Mouse (Mus musculus) heart, embryonic 11.5 days (tissue): ENCODE results near the gene Tank. TPM values are rescaled to one million over a fixed set of nuclear protein-coding genes. Genes with fewer than 3 reads are reported as not detected.

Experiments used
- ATAC-seq: fragments of 200-750 bp; cut with Nextera tagmentation; replicated peaks from 2 replicates; pipeline ENCODE4 v1.8.0; 2017; ENCODE audit warnings: moderate library complexity; ENCODE audit not compliant: insufficient number of reproducible peaks, low FRiP score, low TSS enrichment
- H3K27ac ChIP-seq: fragments of 300-500 bp; sonication (generic); 2 replicates; pipeline ENCODE4 v1.5.1; 2014; ENCODE audit warnings: mild to moderate bottlenecking, low read depth, low read length
- H3K27me3 ChIP-seq: fragments of 300-500 bp; sonication (generic); 2 replicates; pipeline ENCODE4 v1.6.1; 2014; ENCODE audit warnings: mild to moderate bottlenecking, low read length, mixed read lengths; ENCODE audit not compliant: control insufficient read depth, insufficient read depth
- H3K36me3 ChIP-seq: fragments of 300-500 bp; sonication (generic); 2 replicates; pipeline ENCODE4 v1.6.1; 2014; ENCODE audit warnings: mild to moderate bottlenecking, low read length, moderate library complexity, mixed read lengths; ENCODE audit not compliant: control insufficient read depth, insufficient read depth
- H3K4me1 ChIP-seq: fragments of 300-500 bp; sonication (generic); 2 replicates; pipeline ENCODE4 v1.6.1; 2014; ENCODE audit warnings: low read length; ENCODE audit not compliant: control insufficient read depth, insufficient read depth
- H3K4me2 ChIP-seq: fragments of 300-500 bp; sonication (generic); 2 replicates; pipeline ENCODE4 v1.6.1; 2014; ENCODE audit warnings: mild to moderate bottlenecking, moderate library complexity
- H3K4me3 ChIP-seq: fragments of 300-500 bp; sonication (generic); 2 replicates; pipeline ENCODE4 v1.5.1; 2014; ENCODE audit warnings: low read depth, low read length
- H3K9ac ChIP-seq: fragments of 300-500 bp; sonication (generic); 2 replicates; pipeline ENCODE4 v1.6.1; 2014; ENCODE audit warnings: mild to moderate bottlenecking, low read depth, low read length, moderate library complexity
- H3K9me3 ChIP-seq: fragments of 300-500 bp; sonication (generic); replicated peaks from 2 replicates; pipeline ENCODE4 v1.6.1; 2016; ENCODE audit warnings: low read length; ENCODE audit not compliant: control insufficient read depth
- WGBS: fragments of 180-500 bp; shearing (Covaris S2); extraction: QIAGEN DNeasy Blood & Tissue Kit; methylation state at CpG from one replicate; pipeline ENCODE4 v1.1.7; 2014; ENCODE audit not compliant: insufficient replicate concordance; 5-methylcytosine and 5-hydroxymethylcytosine counted together
- polyA plus RNA-seq: library from polyadenylated mRNA; unstranded; fragments of >200 nt; fragmentation: Nextera tagmentation; extraction: Ambion mirVana; gene quantifications from 2 replicates; pipeline ENCODE4 v1.2.1, GENCODE M21; 2014

Gene Tank
- polyA plus RNA-seq, 1 experiment from 2014 or later = 27.3 TPM

DNA sequence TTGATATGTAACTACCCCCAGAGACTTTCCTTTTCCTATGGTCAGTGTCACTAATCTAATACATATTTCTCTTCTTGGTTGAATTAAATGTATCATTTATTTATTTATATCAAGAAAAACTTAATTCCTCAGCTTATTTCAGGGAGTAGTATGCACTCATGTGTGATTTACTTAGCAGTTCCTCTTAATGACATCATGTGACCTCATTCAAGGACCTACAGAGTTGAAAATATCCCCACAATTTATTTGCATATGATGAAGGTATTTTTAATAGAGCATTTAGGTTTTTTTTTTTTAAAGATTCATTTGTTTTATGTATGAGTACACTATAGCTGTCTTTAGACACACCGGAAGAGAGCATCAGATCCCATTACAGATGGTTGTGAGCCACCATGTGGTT is 28.6 kb downstream of the Tank start:
- H3K4me2 ChIP-seq = no peak overlapping the region
- H3K27ac ChIP-seq = no peak overlapping the region
- no peaks in the 10 kb centered on the region for H3K4me1 ChIP-seq
- H3K27me3 ChIP-seq = no peaks in the 10 kb centered on the region
- H3K9me3 ChIP-seq = no peaks in the 10 kb centered on the region
- ATAC-seq = no peak
- no peak overlapping the region for H3K9ac ChIP-seq
- no peaks in the 10 kb centered on the region for H3K36me3 ChIP-seq
- no peak overlapping the region for H3K4me3 ChIP-seq
- WGBS = 95% methylated on average over 1 of the region's 1 CpGs

DNA sequence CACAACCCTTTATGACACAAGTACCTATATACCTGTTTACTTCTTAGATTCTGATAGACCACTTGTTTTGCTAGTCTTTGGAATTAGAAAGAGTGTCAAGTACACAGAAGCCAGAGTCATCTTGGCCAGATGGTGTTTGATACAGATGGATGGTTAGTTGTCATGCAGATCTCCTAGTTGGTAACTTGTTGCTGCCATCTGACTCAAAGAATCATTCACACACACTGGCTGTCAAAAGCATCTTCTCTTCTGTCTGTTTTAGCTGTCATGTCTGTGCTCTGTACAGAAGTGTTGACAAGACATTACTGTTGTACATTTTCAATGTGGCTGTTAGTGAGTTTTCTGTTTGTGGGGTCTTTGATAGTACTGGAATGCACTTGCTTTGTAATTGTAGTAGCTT is 45.6 kb downstream of the Tank start:
- no peaks in the 10 kb centered on the region for H3K9me3 ChIP-seq
- ATAC-seq = no peak
- no peak overlapping the region for H3K4me2 ChIP-seq
- peaks cover 14% of the 10 kb centered on the region for H3K36me3 ChIP-seq
- no peak overlapping the region for H3K4me3 ChIP-seq
- H3K27me3 ChIP-seq = no peaks in the 10 kb centered on the region
- no peak overlapping the region for H3K9ac ChIP-seq
- no peak overlapping the region for H3K27ac ChIP-seq
- no peaks in the 10 kb centered on the region for H3K4me1 ChIP-seq

DNA sequence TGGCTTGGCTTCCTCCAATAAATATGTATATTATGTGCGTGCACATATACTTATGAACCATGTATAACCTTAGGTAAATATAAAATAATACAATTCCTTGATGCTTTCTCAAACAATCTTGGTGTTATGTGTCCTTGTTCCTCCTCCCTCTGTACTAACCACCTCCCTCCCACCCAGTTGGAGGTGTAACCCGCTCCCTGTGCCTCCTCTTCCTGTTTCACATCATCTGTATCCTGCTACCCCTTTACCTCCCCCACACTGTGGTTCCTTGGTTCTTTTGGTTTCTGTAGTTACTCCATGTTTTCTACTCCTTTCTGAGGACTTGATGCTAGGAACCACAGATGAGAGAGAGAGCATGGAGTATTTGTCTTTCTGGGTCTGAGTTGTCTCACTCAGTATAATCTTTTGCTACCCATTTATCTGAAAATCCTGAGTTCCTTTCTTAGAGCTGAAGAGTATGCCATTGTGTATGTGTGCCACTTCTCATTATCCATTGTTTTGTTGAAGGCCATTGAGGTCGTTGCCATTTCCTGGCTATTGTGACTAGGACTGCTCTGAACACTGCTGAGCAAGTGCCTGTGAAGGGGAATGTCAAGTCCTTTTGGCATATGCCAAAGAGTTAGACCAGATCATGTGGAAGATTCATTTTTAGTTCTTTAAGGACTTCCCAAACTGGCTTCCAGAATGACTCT is 52.6 kb downstream of the Tank start:
- H3K9me3 ChIP-seq = no peaks in the 10 kb centered on the region
- H3K4me2 ChIP-seq = no peak overlapping the region
- no peak overlapping the region for H3K4me3 ChIP-seq
- no peaks in the 10 kb centered on the region for H3K27me3 ChIP-seq
- H3K36me3 ChIP-seq = peaks cover 3% of the 10 kb centered on the region
- ATAC-seq = no peak
- H3K9ac ChIP-seq = no peak overlapping the region
- H3K4me1 ChIP-seq = no peaks in the 10 kb centered on the region
- no peak overlapping the region for H3K27ac ChIP-seq
- 85% methylated on average over 3 of the region's 3 CpGs for WGBS

DNA sequence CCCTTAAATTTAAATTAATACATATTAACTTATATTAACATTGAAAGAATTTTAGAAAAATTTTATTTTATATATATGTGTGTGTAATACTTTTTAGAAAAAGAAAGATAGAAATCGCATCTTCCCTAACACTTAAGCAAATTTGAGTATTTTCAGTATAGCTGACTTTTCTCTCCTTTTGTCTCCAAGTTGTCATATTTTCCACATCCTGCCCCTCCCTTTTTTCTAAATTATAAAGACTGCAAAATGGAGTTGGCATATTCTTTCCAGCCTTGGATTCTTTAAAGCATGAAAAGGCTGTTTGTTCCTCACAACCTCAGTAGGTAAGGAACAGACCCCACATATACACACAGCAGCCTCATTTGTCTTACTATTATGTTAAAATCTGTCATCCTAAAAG is 56.7 kb downstream of the Tank start:
- Histone ChIP-seq H3K9me3 (no peaks in the 10 kb centered on the region), H3K27me3 (no peaks in the 10 kb centered on the region), H3K27ac (no peak overlapping the region), H3K4me3 (no peak overlapping the region), H3K4me1 (no peaks in the 10 kb centered on the region), H3K4me2 (no peak overlapping the region), H3K9ac (no peak overlapping the region), H3K36me3 (no peaks in the 10 kb centered on the region)
- ATAC-seq = no peak
- 90% methylated on average over 1 of the region's 1 CpGs for WGBS

DNA sequence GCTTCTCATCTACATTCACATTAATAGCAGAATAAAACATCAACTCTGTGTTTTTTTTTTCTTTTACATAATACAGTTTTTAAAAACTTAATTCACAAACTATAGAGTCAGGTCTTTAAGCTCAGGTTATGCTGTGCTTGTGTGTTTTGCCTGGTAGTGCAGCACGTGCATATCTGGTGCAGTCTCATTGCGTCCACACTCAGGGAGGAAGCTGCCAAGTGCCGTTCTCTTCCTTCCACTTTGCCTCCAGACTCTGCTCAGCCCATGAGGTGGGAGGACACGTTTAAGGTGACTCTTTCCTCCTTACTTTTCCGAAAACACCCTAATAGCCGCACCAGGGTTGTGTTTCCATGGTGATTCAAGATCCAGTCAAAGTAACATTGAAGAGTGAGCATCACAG is 59.8 kb downstream of the Tank start:
- Histone ChIP-seq H3K4me3 (no peak overlapping the region), H3K27me3 (no peaks in the 10 kb centered on the region), H3K4me2 (no peak overlapping the region), H3K9ac (no peak overlapping the region), H3K4me1 (no peaks in the 10 kb centered on the region), H3K9me3 (no peaks in the 10 kb centered on the region), H3K36me3 (no peaks in the 10 kb centered on the region), H3K27ac (no peak overlapping the region)
- no peak for ATAC-seq
- 70% methylated on average over 6 of the region's 6 CpGs for WGBS

DNA sequence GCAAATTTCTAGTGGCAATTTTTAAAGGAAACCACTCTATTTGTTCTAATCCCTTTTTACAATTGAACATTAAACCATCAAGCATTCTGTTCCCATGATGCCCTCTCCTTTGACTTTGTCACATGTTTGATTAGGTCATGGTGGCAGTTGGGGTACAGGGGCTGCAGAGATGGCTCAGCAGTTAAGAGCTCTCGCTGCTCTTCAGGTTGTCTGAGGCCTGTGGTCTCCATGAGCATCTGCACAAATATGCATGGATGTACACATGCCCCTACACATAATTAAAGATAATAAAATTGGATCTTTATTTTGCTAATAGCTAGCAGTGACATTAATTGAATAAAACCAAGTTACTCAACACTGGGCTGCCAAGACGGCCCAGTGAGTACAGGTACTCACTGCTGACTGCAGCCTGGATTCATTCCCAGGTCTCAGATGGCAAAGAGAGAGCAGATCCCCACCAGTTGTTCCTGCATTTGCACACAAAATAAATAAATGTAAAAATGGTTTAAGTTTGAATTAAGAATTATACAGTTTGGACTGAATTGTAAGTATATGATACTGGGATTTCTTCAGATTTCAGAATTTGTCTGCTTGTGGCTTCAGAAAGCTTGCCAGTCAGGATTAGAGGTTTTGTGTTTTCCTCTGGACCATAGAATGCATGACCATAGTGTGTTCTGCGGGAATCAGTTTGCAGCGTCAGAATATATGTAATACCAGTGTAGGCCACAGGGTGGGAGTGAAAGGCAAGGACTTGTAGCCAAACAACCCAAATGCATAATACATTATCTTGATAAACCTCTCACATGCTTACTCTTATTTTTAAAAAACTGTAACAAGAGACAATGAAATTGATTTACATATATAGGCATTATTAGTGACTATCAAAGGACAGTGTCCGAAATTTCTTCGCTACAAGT is 64.3 kb downstream of the Tank start:
- H3K27me3 ChIP-seq = no peaks in the 10 kb centered on the region
- H3K4me1 ChIP-seq = no peaks in the 10 kb centered on the region
- H3K4me2 ChIP-seq = no peak overlapping the region
- no peak overlapping the region for H3K27ac ChIP-seq
- 55% methylated on average over 6 of the region's 6 CpGs for WGBS
- H3K36me3 ChIP-seq = no peaks in the 10 kb centered on the region
- no peak for ATAC-seq
- H3K9me3 ChIP-seq = no peaks in the 10 kb centered on the region
- H3K9ac ChIP-seq = no peak overlapping the region
- H3K4me3 ChIP-seq = no peak overlapping the region

DNA sequence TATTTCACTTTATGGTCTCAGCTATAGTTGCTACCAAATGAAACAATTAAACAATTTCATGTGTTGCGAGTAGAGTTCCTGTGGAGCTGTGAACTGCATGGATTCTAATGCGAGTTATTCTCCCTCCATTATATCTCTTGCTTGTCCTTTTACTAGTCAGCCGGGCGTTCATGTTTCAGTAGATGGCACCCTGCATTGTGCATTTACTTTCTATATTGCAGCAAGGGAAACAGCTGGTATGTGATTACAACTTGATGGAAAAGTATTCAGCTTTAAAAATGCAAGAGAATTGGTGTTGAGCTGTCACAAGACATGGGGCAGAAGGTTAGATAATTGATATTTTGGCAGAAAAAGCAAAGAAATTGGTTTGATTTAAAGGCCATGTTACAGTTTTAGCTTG is 72.8 kb downstream of the Tank start:
- Histone ChIP-seq H3K4me1 (no peaks in the 10 kb centered on the region), H3K4me3 (no peak overlapping the region), H3K9me3 (no peaks in the 10 kb centered on the region), H3K27ac (no peak overlapping the region), H3K4me2 (no peak overlapping the region), H3K27me3 (no peaks in the 10 kb centered on the region), H3K36me3 (no peaks in the 10 kb centered on the region), H3K9ac (no peak overlapping the region)
- no peak for ATAC-seq
- WGBS = 84% methylated on average over 4 of the region's 4 CpGs

DNA sequence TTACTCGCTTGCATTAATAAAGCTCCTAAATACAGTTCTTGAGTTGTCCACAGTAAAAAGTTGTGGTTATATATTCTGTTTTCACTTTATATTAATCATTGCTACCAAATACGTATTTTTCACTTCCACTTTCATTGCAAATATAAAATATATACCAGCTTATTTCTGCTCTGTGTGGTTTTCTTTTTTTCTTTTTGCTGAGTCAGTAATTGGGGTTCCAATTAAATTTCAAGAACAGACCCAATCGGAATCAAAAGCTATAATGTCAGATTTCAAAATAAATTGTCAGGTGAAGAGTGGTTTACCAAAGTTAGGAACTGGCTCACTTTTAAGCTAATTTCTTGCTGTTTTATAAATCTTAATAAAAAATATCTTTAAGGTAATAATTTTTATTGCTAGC is 73.3 kb downstream of the Tank start:
- H3K27me3 ChIP-seq = no peaks in the 10 kb centered on the region
- H3K9ac ChIP-seq = no peak overlapping the region
- no peaks in the 10 kb centered on the region for H3K9me3 ChIP-seq
- H3K27ac ChIP-seq = no peak overlapping the region
- no peaks in the 10 kb centered on the region for H3K36me3 ChIP-seq
- H3K4me2 ChIP-seq = no peak overlapping the region
- no peaks in the 10 kb centered on the region for H3K4me1 ChIP-seq
- ATAC-seq = no peak
- H3K4me3 ChIP-seq = no peak overlapping the region
- 89% methylated on average over 3 of the region's 3 CpGs for WGBS

DNA sequence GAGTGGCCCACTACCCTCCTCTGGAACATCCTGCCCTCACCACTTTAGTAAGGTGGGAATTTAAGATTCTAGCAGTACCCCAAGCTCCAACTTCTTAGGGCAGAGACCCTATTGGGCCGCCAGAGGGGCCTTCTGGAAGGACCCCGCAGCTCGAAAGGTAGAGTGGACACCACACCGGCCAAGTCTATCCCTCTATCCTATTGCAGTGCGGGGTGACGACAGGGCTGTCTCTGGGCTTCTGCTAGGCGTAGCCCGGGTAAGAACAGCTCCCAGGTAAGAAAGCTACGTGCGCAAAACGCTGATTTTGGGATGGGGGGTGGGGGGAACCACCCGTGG is 76.6 kb downstream of the Tank start:
- no peaks in the 10 kb centered on the region for H3K36me3 ChIP-seq
- peak overlapping the region; percentile 98 for H3K4me2 ChIP-seq
- peaks cover 4% of the 10 kb centered on the region; the same call in 1 of the 2 replicates for H3K4me1 ChIP-seq
- no peaks in the 10 kb centered on the region for H3K9me3 ChIP-seq
- H3K27me3 ChIP-seq = peaks cover 5% of the 10 kb centered on the region
- no peak overlapping the region; the same call in 1 of the 2 replicates for H3K9ac ChIP-seq
- no peak for ATAC-seq
- peak overlapping the region; percentile 49 for H3K4me3 ChIP-seq
- H3K27ac ChIP-seq = no peak overlapping the region
- WGBS = 8% methylated on average over 12 of the region's 12 CpGs
